Mouse (Mus musculus): ENCODE results near the gene Car9. TPM values are rescaled to one million over a fixed set of nuclear protein-coding genes. Genes with fewer than 3 reads are reported as not detected.
A peak's percentile ranks its signal among the peaks of the same experiment; 100 is the strongest.
"Not testable (repeated sequence)": the region's sequence is repeated elsewhere in the genome, so short reads cannot be mapped to it uniquely, and the experiment has no call there.

Gene Car9
- polyA plus RNA-seq, 1 experiment, result 1.9 TPM

- DNase-seq (ENCODE audit: low spot score), result no peak
These were observed 21.7 kb downstream of the Car9 start for GRCm38 (mm10) chr4:43528487-43528886.

GRCm38 (mm10) chr4:43530081-43530501 is 23.3 kb downstream of the Car9 start:
- no peak for DNase-seq (ENCODE audit: low spot score)

- DNase-seq (ENCODE audit: low spot score), result no peak
These were observed 23.8 kb downstream of the Car9 start for GRCm38 (mm10) chr4:43530581-43530980.

- no peak for DNase-seq (ENCODE audit: low spot score)
These were observed 26.5 kb downstream of the Car9 start for GRCm38 (mm10) chr4:43533270-43533669.

GRCm38 (mm10) chr4:43535628-43536027 is 28.9 kb downstream of the Car9 start:
- DNase-seq (ENCODE audit: low spot score), result no peak

- no peak for DNase-seq (ENCODE audit: low spot score)
These were observed 29.3 kb downstream of the Car9 start for GRCm38 (mm10) chr4:43536031-43536430.

- DNase-seq (ENCODE audit: low spot score), result no peak
These were observed 35.3 kb downstream of the Car9 start for GRCm38 (mm10) chr4:43542044-43542443.

GRCm38 (mm10) chr4:43546375-43547047 is 39.7 kb downstream of the Car9 start:
- DNase-seq (ENCODE audit: low spot score), result no peak

- no peak for DNase-seq (ENCODE audit: low spot score)
These were observed 40.4 kb downstream of the Car9 start for GRCm38 (mm10) chr4:43547160-43547559.

- DNase-seq (ENCODE audit: low spot score), result no peak
These were observed 42.3 kb downstream of the Car9 start for GRCm38 (mm10) chr4:43549055-43549454.

GRCm38 (mm10) chr4:43551854-43552253 is 45.1 kb downstream of the Car9 start:
- DNase-seq (ENCODE audit: low spot score), result not testable (repeated sequence)

GRCm38 (mm10) chr4:43552437-43552836 is 45.7 kb downstream of the Car9 start:
- DNase-seq (ENCODE audit: low spot score), result no peak

GRCm38 (mm10) chr4:43553891-43554290 is 47.1 kb downstream of the Car9 start:
- no peak for DNase-seq (ENCODE audit: low spot score)

GRCm38 (mm10) chr4:43555926-43556325 is 49.2 kb downstream of the Car9 start:
- no peak for DNase-seq (ENCODE audit: low spot score)

- no peak for DNase-seq (ENCODE audit: low spot score)
These were observed 51.4 kb downstream of the Car9 start for GRCm38 (mm10) chr4:43558028-43558630.

- DNase-seq (ENCODE audit: low spot score), result no peak
These were observed 52.0 kb downstream of the Car9 start for GRCm38 (mm10) chr4:43558631-43559356.

- DNase-seq (ENCODE audit: low spot score), result no peak
These were observed 52.9 kb downstream of the Car9 start for GRCm38 (mm10) chr4:43559519-43560242.

GRCm38 (mm10) chr4:43560243-43560611 is 53.5 kb downstream of the Car9 start:
- DNase-seq (ENCODE audit: low spot score), result no peak

- DNase-seq (ENCODE audit: low spot score), result no peak
These were observed 54.2 kb downstream of the Car9 start for GRCm38 (mm10) chr4:43560976-43561375.

- DNase-seq (ENCODE audit: low spot score), result no peak
These were observed 54.8 kb downstream of the Car9 start for GRCm38 (mm10) chr4:43561436-43561996.

GRCm38 (mm10) chr4:43561997-43562768 is 55.4 kb downstream of the Car9 start, which contains the start of the genes Creb3 and Tln1:
Creb3 (plus strand) TSS chr4:43562332.
Tln1 (minus strand) TSS chr4:43562691.
- DNase-seq (ENCODE audit: low spot score), result peak; percentile 87

Measured in urinary bladder, adult 2 months (tissue).